Mouse (Mus musculus) hindbrain, embryonic 14.5 days (tissue): ENCODE data around the gene Gcnt1. TPM values are rescaled to one million over a fixed set of nuclear protein-coding genes. Genes with fewer than 3 reads are reported as not detected.

Experiments
- ATAC-seq: fragments of 200-750 bp; cut with Nextera tagmentation; 2 replicates; pipeline ENCODE4 v1.8.0; 2017; ENCODE audit warnings: moderate number of reproducible peaks, mild to moderate bottlenecking, moderate TSS enrichment, moderate library complexity; ENCODE audit not compliant: low FRiP score
- DNase-seq: peaks from one replicate; pipeline ENCODE4 v3.0.0-alpha.2; 2015; ENCODE audit warnings: low spot score
- H3K27ac ChIP-seq: fragments of 300-500 bp; sonication (generic); 2 replicates; pipeline ENCODE4 v1.5.1; 2014; ENCODE audit warnings: mild to moderate bottlenecking, moderate library complexity
- H3K27me3 ChIP-seq: fragments of 300-500 bp; sonication (generic); 2 replicates; pipeline ENCODE4 v1.6.1; 2014; ENCODE audit warnings: mild to moderate bottlenecking, low read length, mixed read lengths; ENCODE audit not compliant: control insufficient read depth, insufficient read depth
- H3K36me3 ChIP-seq: fragments of 300-500 bp; sonication (generic); replicated peaks from 2 replicates; pipeline ENCODE4 v1.6.1; 2014; ENCODE audit not compliant: control insufficient read depth, insufficient read depth
- H3K4me1 ChIP-seq: fragments of 300-500 bp; sonication (generic); replicated peaks from 2 replicates; pipeline ENCODE4 v1.6.1; 2014; ENCODE audit warnings: antibody characterized with exemption, low read length, mixed read lengths; ENCODE audit not compliant: control insufficient read depth, insufficient read depth
- H3K4me2 ChIP-seq: fragments of 300-500 bp; sonication (generic); replicated peaks from 2 replicates; pipeline ENCODE4 v1.6.1; 2014; ENCODE audit warnings: mild to moderate bottlenecking, moderate library complexity
- H3K4me3 ChIP-seq: fragments of 300-500 bp; sonication (generic); replicated peaks from 2 replicates; pipeline ENCODE4 v1.5.1; 2014; ENCODE audit warnings: mild to moderate bottlenecking, low read length
- H3K9ac ChIP-seq: fragments of 300-500 bp; sonication (generic); 2 replicates; pipeline ENCODE4 v1.6.1; 2014
- H3K9me3 ChIP-seq: fragments of 300-500 bp; sonication (generic); 2 replicates; pipeline ENCODE4 v1.6.1; 2016; ENCODE audit warnings: low read length; ENCODE audit not compliant: control insufficient read depth
- WGBS: fragments of 180-500 bp; shearing (Covaris S2); extraction: QIAGEN DNeasy Blood & Tissue Kit; methylation state at CpG from one replicate; pipeline ENCODE4 v1.1.7; 2014; 5-methylcytosine and 5-hydroxymethylcytosine counted together
- polyA plus RNA-seq: library from polyadenylated mRNA; unstranded; fragments of >200 nt; fragmentation: Nextera tagmentation; extraction: Ambion mirVana; gene quantifications from 2 replicates; pipeline ENCODE4 v1.2.1, GENCODE M21; 2014

The Gcnt1 gene
- polyA plus RNA-seq, 1 experiment from 2014 or later: 0.83 TPM

- ATAC-seq: no peak
- no peak for DNase-seq
- Histone ChIP-seq H3K4me2 (no peak overlapping the region), H3K9me3 (no peaks in the 10 kb centered on the region), H3K4me3 (no peak overlapping the region), H3K4me1 (peaks cover 10% of the 10 kb centered on the region), H3K27me3 (no peaks in the 10 kb centered on the region), H3K9ac (no peak overlapping the region), H3K36me3 (no peaks in the 10 kb centered on the region), H3K27ac (no peak overlapping the region)
- WGBS: 70% methylated on average over 7 of the region's 7 CpGs
Observed at GRCm38 (mm10) chr19:17337057-17337679, 35.5 kb downstream of the Gcnt1 start.

GRCm38 (mm10) chr19:17336646-17337045 lies 36.0 kb downstream of the Gcnt1 start:
- no peak for ATAC-seq
- H3K9ac ChIP-seq: no peak overlapping the region
- H3K36me3 ChIP-seq: no peaks in the 10 kb centered on the region
- H3K27ac ChIP-seq: no peak overlapping the region
- H3K4me2 ChIP-seq: no peak overlapping the region
- H3K9me3 ChIP-seq: no peaks in the 10 kb centered on the region
- H3K4me3 ChIP-seq: no peak overlapping the region
- peaks cover 10% of the 10 kb centered on the region for H3K4me1 ChIP-seq
- DNase-seq: no peak
- no peaks in the 10 kb centered on the region for H3K27me3 ChIP-seq
- WGBS: 64% methylated on average over 7 of the region's 7 CpGs

- no peak overlapping the region for H3K9ac ChIP-seq
- ATAC-seq (no peak), DNase-seq (no peak)
- no peak overlapping the region for H3K27ac ChIP-seq
- H3K4me1 ChIP-seq: peaks cover 10% of the 10 kb centered on the region
- no peaks in the 10 kb centered on the region for H3K9me3 ChIP-seq
- no peak overlapping the region for H3K4me3 ChIP-seq
- H3K27me3 ChIP-seq: no peaks in the 10 kb centered on the region
- H3K4me2 ChIP-seq: no peak overlapping the region
- no peaks in the 10 kb centered on the region for H3K36me3 ChIP-seq
- 90% methylated on average over 12 of the region's 12 CpGs for WGBS
Observed at GRCm38 (mm10) chr19:17334644-17335333, 37.9 kb downstream of the Gcnt1 start.

- H3K4me1 ChIP-seq: peaks cover 10% of the 10 kb centered on the region
- no peak overlapping the region for H3K27ac ChIP-seq
- no peaks in the 10 kb centered on the region for H3K27me3 ChIP-seq
- H3K4me2 ChIP-seq: no peak overlapping the region
- no peak overlapping the region for H3K4me3 ChIP-seq
- 79% methylated on average over 7 of the region's 7 CpGs for WGBS
- no peaks in the 10 kb centered on the region for H3K9me3 ChIP-seq
- no peak overlapping the region for H3K9ac ChIP-seq
- DNase-seq (no peak), ATAC-seq (no peak)
- H3K36me3 ChIP-seq: no peaks in the 10 kb centered on the region
Observed at GRCm38 (mm10) chr19:17333043-17333442, 39.6 kb downstream of the Gcnt1 start.

GRCm38 (mm10) chr19:17328916-17329315 lies 43.7 kb downstream of the Gcnt1 start:
- H3K27ac ChIP-seq: no peak overlapping the region
- H3K27me3 ChIP-seq: no peaks in the 10 kb centered on the region
- 97% methylated on average over 10 of the region's 10 CpGs for WGBS
- no peaks in the 10 kb centered on the region for H3K4me1 ChIP-seq
- H3K36me3 ChIP-seq: no peaks in the 10 kb centered on the region
- DNase-seq (no peak), ATAC-seq (no peak)
- H3K4me2 ChIP-seq: no peak overlapping the region
- H3K9ac ChIP-seq: no peak overlapping the region
- H3K9me3 ChIP-seq: no peaks in the 10 kb centered on the region
- H3K4me3 ChIP-seq: no peak overlapping the region

GRCm38 (mm10) chr19:17327881-17328404 lies 44.7 kb downstream of the Gcnt1 start:
- H3K27ac ChIP-seq: no peak overlapping the region
- no peaks in the 10 kb centered on the region for H3K36me3 ChIP-seq
- H3K9ac ChIP-seq: no peak overlapping the region
- no peak overlapping the region for H3K4me2 ChIP-seq
- DNase-seq (no peak), ATAC-seq (no peak)
- no peak overlapping the region for H3K4me3 ChIP-seq
- H3K4me1 ChIP-seq: no peaks in the 10 kb centered on the region
- H3K9me3 ChIP-seq: no peaks in the 10 kb centered on the region
- no peaks in the 10 kb centered on the region for H3K27me3 ChIP-seq
- 91% methylated on average over 6 of the region's 6 CpGs for whole genome bisulfite sequencing

GRCm38 (mm10) chr19:17323689-17324241 lies 48.9 kb downstream of the Gcnt1 start:
- DNase-seq (no peak), ATAC-seq (no peak)
- H3K4me3 ChIP-seq: no peak overlapping the region
- no peaks in the 10 kb centered on the region for H3K9me3 ChIP-seq
- H3K27ac ChIP-seq: no peak overlapping the region
- no peaks in the 10 kb centered on the region for H3K4me1 ChIP-seq
- 94% methylated on average over 5 of the region's 5 CpGs for WGBS
- no peaks in the 10 kb centered on the region for H3K36me3 ChIP-seq
- H3K27me3 ChIP-seq: no peaks in the 10 kb centered on the region
- no peak overlapping the region for H3K4me2 ChIP-seq
- H3K9ac ChIP-seq: no peak overlapping the region

- H3K4me2 ChIP-seq: no peak overlapping the region
- no peaks in the 10 kb centered on the region for H3K27me3 ChIP-seq
- H3K9ac ChIP-seq: no peak overlapping the region
- no peak overlapping the region for H3K27ac ChIP-seq
- H3K9me3 ChIP-seq: no peaks in the 10 kb centered on the region
- H3K4me3 ChIP-seq: no peak overlapping the region
- H3K4me1 ChIP-seq: no peaks in the 10 kb centered on the region
- ATAC-seq (no peak), DNase-seq (no peak)
- 92% methylated on average over 11 of the region's 11 CpGs for WGBS
- H3K36me3 ChIP-seq: no peaks in the 10 kb centered on the region
Observed at GRCm38 (mm10) chr19:17323006-17323688, 49.5 kb downstream of the Gcnt1 start.

GRCm38 (mm10) chr19:17319770-17320169 lies 52.9 kb downstream of the Gcnt1 start:
- Histone ChIP-seq H3K9me3 (no peaks in the 10 kb centered on the region), H3K36me3 (no peaks in the 10 kb centered on the region), H3K4me3 (no peak overlapping the region), H3K4me2 (no peak overlapping the region), H3K27ac (no peak overlapping the region), H3K4me1 (no peaks in the 10 kb centered on the region), H3K9ac (no peak overlapping the region), H3K27me3 (no peaks in the 10 kb centered on the region)
- DNase-seq: no peak
- WGBS: 89% methylated on average over 4 of the region's 4 CpGs
- ATAC-seq: no peak
